Mouse (Mus musculus) stomach, postnatal 0 days (tissue): Measurements from ENCODE around the gene Inpp5e.

Source experiments
- CTCF ChIP-seq: IDR thresholded peaks from 2 replicates; pipeline ENCODE4 v1.5.1; 2016; ENCODE audit warnings: antibody characterized with exemption, low read depth, mild to moderate bottlenecking, moderate library complexity
- EP300 ChIP-seq: optimal IDR thresholded peaks from 2 replicates; pipeline ENCODE3; 2016; ENCODE audit warnings: antibody characterized with exemption

DNA sequence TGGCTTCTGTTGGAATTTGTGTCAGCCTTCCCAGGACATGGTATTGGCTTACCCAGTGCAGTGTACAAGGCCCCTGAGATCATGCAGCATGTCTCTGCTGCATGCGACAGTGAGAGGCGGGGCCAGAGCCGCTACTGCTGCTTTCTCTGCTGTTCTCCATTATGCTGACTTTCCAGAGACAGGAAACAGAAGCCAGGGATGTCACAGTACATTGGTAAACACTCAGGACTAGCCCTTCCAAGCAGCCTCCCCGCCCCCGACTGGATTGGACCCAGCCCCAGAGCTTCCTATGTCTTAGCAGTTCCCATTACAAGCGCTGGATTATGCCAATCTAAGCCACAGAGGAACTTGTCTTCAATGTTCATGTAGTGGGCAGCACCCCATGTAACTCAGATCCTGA lies 60.8 kb downstream of the Inpp5e start:
- TF ChIP-seq EP300 = no peak
- no peak for TF ChIP-seq CTCF
